Mouse (Mus musculus) ES-E14 (cell line): ENCODE results near the gene Ifit3.

Experiments used
- CHD2 ChIP-seq: IDR thresholded peaks from 2 replicates; pipeline ENCODE4 v1.6.1; 2014; ENCODE audit warnings: mild to moderate bottlenecking, low read depth, low read length, inconsistent platforms
- MAFK ChIP-seq: IDR thresholded peaks from 2 replicates; pipeline ENCODE4 v1.6.1; 2014; ENCODE audit warnings: mild to moderate bottlenecking, low read depth, low read length, inconsistent platforms; ENCODE audit not compliant: insufficient read depth

DNA sequence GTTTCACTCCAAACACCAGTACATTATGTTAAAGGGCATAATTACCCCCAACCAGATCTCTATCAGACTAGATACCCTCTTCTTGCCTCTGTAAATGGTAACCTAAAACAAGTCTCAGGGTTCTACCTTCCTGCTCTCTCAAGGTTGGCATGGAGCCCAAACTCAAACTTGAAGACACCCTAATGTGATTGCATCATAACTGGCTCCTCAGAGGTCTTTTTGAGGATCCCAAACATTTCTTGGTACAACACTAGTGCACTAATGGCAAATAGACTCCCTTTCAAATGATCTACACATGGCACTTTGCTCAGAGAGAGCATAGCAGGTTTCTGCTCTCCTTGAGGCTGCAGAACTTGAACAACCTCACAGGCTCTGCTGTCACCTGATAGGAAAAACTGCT, 13.5 kb downstream of the Ifit3 start:
- no peak for TF ChIP-seq CHD2
- no peak for TF ChIP-seq MAFK
